Mouse (Mus musculus) stomach, embryonic 14.5 days (tissue): ENCODE results near the gene Igfbp7. TPM values are rescaled to one million over a fixed set of nuclear protein-coding genes. Genes with fewer than 3 reads are reported as not detected.

Experiments
- ATAC-seq: fragments of 200-750 bp; cut with Nextera tagmentation; 2 replicates; pipeline ENCODE4 v1.8.0; 2017; ENCODE audit warnings: low read depth, moderate TSS enrichment; ENCODE audit not compliant: insufficient number of reproducible peaks, insufficient read depth, low FRiP score
- H3K27ac ChIP-seq: fragments of 300-500 bp; sonication (generic); 2 replicates; pipeline ENCODE4 v1.5.1; 2014; ENCODE audit warnings: mild to moderate bottlenecking, low read length, moderate library complexity, mixed read lengths
- H3K27me3 ChIP-seq: fragments of 300-500 bp; sonication (generic); 2 replicates; pipeline ENCODE4 v1.6.1; 2014; ENCODE audit warnings: low read length, control low read depth, mixed read lengths; ENCODE audit not compliant: control insufficient read depth, insufficient read depth
- H3K36me3 ChIP-seq: fragments of 300-500 bp; sonication (generic); 2 replicates; pipeline ENCODE4 v1.6.1; 2014; ENCODE audit warnings: mild to moderate bottlenecking, control low read depth, low read length, moderate library complexity, mixed read lengths; ENCODE audit not compliant: control insufficient read depth, insufficient read depth
- H3K4me1 ChIP-seq: fragments of 300-500 bp; sonication (generic); 2 replicates; pipeline ENCODE4 v1.6.1; 2014; ENCODE audit warnings: low read length, control low read depth, mixed read lengths; ENCODE audit not compliant: control insufficient read depth, insufficient read depth
- H3K4me2 ChIP-seq: fragments of 300-500 bp; sonication (generic); replicated peaks from 2 replicates; pipeline ENCODE4 v1.6.1; 2014; ENCODE audit warnings: low read depth, low read length, control low read depth
- H3K4me3 ChIP-seq: fragments of 300-500 bp; sonication (generic); 2 replicates; pipeline ENCODE4 v1.5.1; 2014; ENCODE audit warnings: low read depth, low read length, control low read depth
- H3K9ac ChIP-seq: fragments of 300-500 bp; sonication (generic); replicated peaks from 2 replicates; pipeline ENCODE4 v1.6.1; 2014; ENCODE audit warnings: low read depth, mild to moderate bottlenecking, control low read depth, low read length, moderate library complexity, mixed read lengths
- H3K9me3 ChIP-seq: fragments of 300-500 bp; sonication (generic); 2 replicates; pipeline ENCODE4 v1.6.1; 2016; ENCODE audit warnings: low read depth, low read length, control low read depth; ENCODE audit not compliant: control insufficient read depth
- WGBS: fragments of 180-500 bp; shearing (Covaris S2); extraction: QIAGEN DNeasy Blood & Tissue Kit; methylation state at CpG from one replicate; pipeline ENCODE4 v1.1.7; 2014; 5-methylcytosine and 5-hydroxymethylcytosine counted together
- polyA plus RNA-seq: library from polyadenylated mRNA; unstranded; fragments of >200 nt; fragmentation: Nextera tagmentation; extraction: Ambion mirVana; gene quantifications from 2 replicates; pipeline ENCODE4 v1.2.1, GENCODE M21; 2014

The Igfbp7 gene
- polyA plus RNA-seq, 1 experiment from 2014 or later: 121 TPM

GRCm38 (mm10) chr5:77381283-77381682 lies 26.6 kb downstream of the Igfbp7 start:
- Histone ChIP-seq H3K9me3 (no peaks in the 10 kb centered on the region), H3K4me3 (no peak overlapping the region), H3K4me2 (no peak overlapping the region), H3K27me3 (no peaks in the 10 kb centered on the region), H3K9ac (no peak overlapping the region), H3K36me3 (no peaks in the 10 kb centered on the region), H3K27ac (no peak overlapping the region), H3K4me1 (0 out of 2 replicates have a peak, but pooled peaks cover 4% of the 10 kb centered on the region)
- no peak for ATAC-seq
- 83% methylated on average over 7 of the region's 7 CpGs for WGBS

GRCm38 (mm10) chr5:77380321-77380901 lies 27.4 kb downstream of the Igfbp7 start:
- 0 out of 2 replicates have a peak, but pooled peaks cover 2% of the 10 kb centered on the region for H3K4me1 ChIP-seq
- no peaks in the 10 kb centered on the region for H3K27me3 ChIP-seq
- H3K4me3 ChIP-seq: no peak overlapping the region
- 88% methylated on average over 17 of the region's 17 CpGs for WGBS
- no peak for ATAC-seq
- no peaks in the 10 kb centered on the region for H3K36me3 ChIP-seq
- no peak overlapping the region for H3K27ac ChIP-seq
- H3K4me2 ChIP-seq: no peak overlapping the region
- no peaks in the 10 kb centered on the region for H3K9me3 ChIP-seq
- no peak overlapping the region for H3K9ac ChIP-seq

- no peak for ATAC-seq
- no peak overlapping the region for H3K9ac ChIP-seq
- no peaks in the 10 kb centered on the region for H3K27me3 ChIP-seq
- H3K4me1 ChIP-seq: no peaks in the 10 kb centered on the region
- H3K36me3 ChIP-seq: no peaks in the 10 kb centered on the region
- 72% methylated on average over 14 of the region's 14 CpGs for WGBS
- no peak overlapping the region for H3K27ac ChIP-seq
- H3K9me3 ChIP-seq: no peaks in the 10 kb centered on the region
- no peak overlapping the region for H3K4me3 ChIP-seq
- no peak overlapping the region for H3K4me2 ChIP-seq
Observed at GRCm38 (mm10) chr5:77379434-77380135, 28.3 kb downstream of the Igfbp7 start.

- no peaks in the 10 kb centered on the region for H3K4me1 ChIP-seq
- no peaks in the 10 kb centered on the region for H3K36me3 ChIP-seq
- H3K4me3 ChIP-seq: no peak overlapping the region
- ATAC-seq: no peak
- no peak overlapping the region for H3K4me2 ChIP-seq
- WGBS: 93% methylated on average over 3 of the region's 3 CpGs
- H3K9me3 ChIP-seq: no peaks in the 10 kb centered on the region
- H3K27me3 ChIP-seq: no peaks in the 10 kb centered on the region
- no peak overlapping the region for H3K27ac ChIP-seq
- H3K9ac ChIP-seq: no peak overlapping the region
Observed at GRCm38 (mm10) chr5:77378027-77378426, 29.8 kb downstream of the Igfbp7 start.

GRCm38 (mm10) chr5:77375546-77375945 lies 32.3 kb downstream of the Igfbp7 start:
- H3K9me3 ChIP-seq: no peaks in the 10 kb centered on the region
- H3K4me2 ChIP-seq: no peak overlapping the region
- H3K27ac ChIP-seq: no peak overlapping the region
- no peak overlapping the region for H3K9ac ChIP-seq
- H3K4me3 ChIP-seq: no peak overlapping the region
- no peaks in the 10 kb centered on the region for H3K27me3 ChIP-seq
- H3K36me3 ChIP-seq: no peaks in the 10 kb centered on the region
- 73% methylated on average over 4 of the region's 4 CpGs for WGBS
- H3K4me1 ChIP-seq: no peaks in the 10 kb centered on the region
- no peak for ATAC-seq

- no peak for ATAC-seq
- no peaks in the 10 kb centered on the region for H3K36me3 ChIP-seq
- no peaks in the 10 kb centered on the region for H3K9me3 ChIP-seq
- no peaks in the 10 kb centered on the region for H3K27me3 ChIP-seq
- no peak overlapping the region for H3K9ac ChIP-seq
- no peak overlapping the region for H3K4me2 ChIP-seq
- 64% methylated on average over 3 of the region's 3 CpGs for WGBS
- no peak overlapping the region for H3K27ac ChIP-seq
- H3K4me1 ChIP-seq: no peaks in the 10 kb centered on the region
- no peak overlapping the region for H3K4me3 ChIP-seq
Observed at GRCm38 (mm10) chr5:77374945-77375344, 32.9 kb downstream of the Igfbp7 start.

GRCm38 (mm10) chr5:77372778-77373177 lies 35.1 kb downstream of the Igfbp7 start:
- no peak overlapping the region for H3K27ac ChIP-seq
- WGBS: 66% methylated on average over 6 of the region's 6 CpGs
- ATAC-seq: no peak
- no peak overlapping the region for H3K4me3 ChIP-seq
- no peak overlapping the region for H3K9ac ChIP-seq
- H3K4me1 ChIP-seq: 0 out of 2 replicates have a peak, but pooled peaks cover 4% of the 10 kb centered on the region
- no peak overlapping the region for H3K4me2 ChIP-seq
- H3K27me3 ChIP-seq: no peaks in the 10 kb centered on the region
- no peaks in the 10 kb centered on the region for H3K9me3 ChIP-seq
- H3K36me3 ChIP-seq: no peaks in the 10 kb centered on the region

GRCm38 (mm10) chr5:77372242-77372641 lies 35.6 kb downstream of the Igfbp7 start:
- H3K27ac ChIP-seq: no peak overlapping the region
- WGBS: 71% methylated on average over 7 of the region's 7 CpGs

More at GRCm38 (mm10) chr5:77372242-77372641, 35.6 kb downstream of the Igfbp7 start:
- no peak overlapping the region for H3K9ac ChIP-seq
- H3K27me3 ChIP-seq: no peaks in the 10 kb centered on the region
- H3K4me1 ChIP-seq: 0 out of 2 replicates have a peak, but pooled peaks cover 8% of the 10 kb centered on the region
- H3K4me2 ChIP-seq: no peak overlapping the region
- H3K9me3 ChIP-seq: no peaks in the 10 kb centered on the region
- no peak for ATAC-seq
- H3K4me3 ChIP-seq: no peak overlapping the region
- no peaks in the 10 kb centered on the region for H3K36me3 ChIP-seq
